Mouse (Mus musculus): ENCODE measurements at regions not wholly inside any gene's neighbourhood (a gene's known extent, or its start where the extent isn't known, plus 50 kb on each side); places are given as distances from the start of the nearest gene placed in this dataset.

- WGBS = 92% methylated on average over 3 of the region's 3 CpGs
- H3K27me3 ChIP-seq (ENCODE audit: low read depth, poor library complexity, severe bottlenecking) = no peaks in the 10 kb centered on the region
- no peaks in the 10 kb centered on the region for H3K9me3 ChIP-seq (replicated peaks)
- no peak overlapping the region for H3K4me3 ChIP-seq
- DNase-seq (ENCODE audit: low spot score) = no peak
- H3K27ac ChIP-seq (replicated peaks) = no peak overlapping the region
- H3K36me3 ChIP-seq = no peaks in the 10 kb centered on the region
- no peaks in the 10 kb centered on the region for H3K4me1 ChIP-seq
These were observed 300.0 kb downstream of the Emp1 start for GRCm38 (mm10) chr6:135662386-135662785.

GRCm38 (mm10) chr6:135662801-135663537 is 300.6 kb downstream of the Emp1 start:
- WGBS = 91% methylated on average over 4 of the region's 4 CpGs
- H3K4me3 ChIP-seq = no peak overlapping the region
- no peaks in the 10 kb centered on the region for H3K27me3 ChIP-seq (ENCODE audit: low read depth, poor library complexity, severe bottlenecking)
- no peak overlapping the region for H3K27ac ChIP-seq (replicated peaks)
- H3K36me3 ChIP-seq = no peaks in the 10 kb centered on the region
- H3K9me3 ChIP-seq (replicated peaks) = no peaks in the 10 kb centered on the region
- H3K4me1 ChIP-seq = no peaks in the 10 kb centered on the region
- no peak for DNase-seq (ENCODE audit: low spot score)

Data from midbrain, embryonic 10.5 days (tissue).